Mouse (Mus musculus) heart, postnatal 0 days (tissue): ENCODE data around the gene Tmco4.

Experiments used
- CTCF ChIP-seq: IDR thresholded peaks from 2 replicates; pipeline ENCODE4 v1.5.1; 2016; ENCODE audit warnings: antibody characterized with exemption, control low read depth, low read depth
- EP300 ChIP-seq: IDR thresholded peaks from 2 replicates; pipeline ENCODE4 v1.6.1; 2016; ENCODE audit warnings: antibody characterized with exemption, low read depth

- TF ChIP-seq CTCF, result no peak
- no peak for TF ChIP-seq EP300
Measured at GRCm38 (mm10) chr4:138959926-138960325, 12.8 kb upstream of the Tmco4 start.
